Mouse (Mus musculus) liver, embryonic 14.5 days (tissue): ENCODE data around the gene Thsd4.

ENCODE experiments used
- CTCF ChIP-seq: IDR thresholded peaks from 2 replicates; pipeline ENCODE4 v1.5.1; 2016; ENCODE audit warnings: antibody characterized with exemption, low read depth, control low read depth
- EP300 ChIP-seq: IDR thresholded peaks from 2 replicates; pipeline ENCODE4 v1.6.1; 2016; ENCODE audit warnings: antibody characterized with exemption, low read depth

DNA sequence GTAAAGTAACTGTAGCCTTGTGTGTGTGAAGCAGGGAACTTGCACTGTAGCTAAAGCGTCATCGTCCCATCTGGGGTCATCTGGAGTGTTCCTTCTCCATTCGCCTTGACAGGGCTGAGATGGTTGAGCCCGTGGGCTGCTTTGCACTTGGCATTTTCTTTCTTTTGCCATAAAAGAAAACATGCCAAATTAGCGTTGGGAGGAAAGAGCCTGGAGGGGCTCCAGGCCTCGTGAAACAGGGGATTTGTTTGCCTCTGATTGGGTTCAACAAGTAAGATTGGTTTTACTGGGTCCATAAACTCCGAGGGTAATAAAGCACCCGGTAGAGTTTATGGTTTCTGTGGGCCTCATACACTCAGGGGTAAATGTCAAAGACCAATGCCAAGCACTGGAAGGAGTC, 519.5 kb downstream of the Thsd4 start:
- TF ChIP-seq CTCF (no peak), EP300 (no peak)
